Mouse (Mus musculus) thymus, postnatal 10 days (tissue): ENCODE results near the gene Mgll.

Source experiments
- DNase-seq, 2 experiments: peaks; one replicate each; pipeline ENCODE4 v3.0.0; 2021; ENCODE audit warnings: low spot score in 2 of 2

Gene Mgll

GRCm38 (mm10) chr6:88770300-88770904, 46.2 kb downstream of the Mgll start:
- no peak for DNase-seq

DNA sequence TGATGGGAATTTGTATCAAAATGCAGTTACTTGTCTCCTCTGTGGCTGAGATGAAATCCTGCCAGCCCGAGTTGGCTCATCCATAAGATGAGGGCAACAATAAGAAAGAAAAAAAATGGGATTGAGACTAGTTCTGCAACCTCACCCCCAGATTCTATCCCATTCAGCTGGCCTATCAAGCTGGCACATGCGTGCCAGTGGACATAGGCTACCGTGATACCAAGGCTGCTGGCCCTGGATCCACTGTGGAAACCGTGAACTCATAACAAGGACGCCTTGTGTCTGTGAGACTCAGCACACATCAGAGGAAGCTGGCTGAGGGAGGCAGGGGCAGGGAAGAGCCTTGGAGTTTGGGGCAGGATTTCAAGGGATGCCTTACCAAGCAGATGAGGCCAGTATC, 46.8 kb downstream of the Mgll start:
- no peak for DNase-seq

- no peak for DNase-seq
These were observed 47.8 kb downstream of the Mgll start for GRCm38 (mm10) chr6:88772041-88772440.

DNA sequence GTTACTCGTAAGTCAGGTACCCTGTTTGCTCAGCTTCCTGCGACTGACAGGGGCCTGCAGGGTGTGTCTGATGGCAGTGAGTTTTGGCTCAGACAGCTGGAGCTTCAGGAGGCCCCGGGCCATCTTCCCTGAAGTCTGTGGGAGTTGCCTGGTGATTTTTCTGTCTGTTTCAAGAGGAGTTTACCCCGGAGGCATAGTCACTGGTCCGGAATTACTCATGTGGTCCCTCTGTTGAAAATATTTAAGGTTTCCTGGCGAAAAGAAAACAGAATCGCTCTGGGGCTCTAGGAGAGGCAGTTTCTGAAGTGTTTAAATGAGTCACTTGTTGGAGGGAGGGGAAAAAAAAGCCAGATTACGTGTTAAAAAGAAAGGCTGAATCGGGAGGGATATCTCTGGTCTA, 49.8 kb downstream of the Mgll start:
- no peak for DNase-seq

GRCm38 (mm10) chr6:88775267-88775666, 51.1 kb downstream of the Mgll start:
- no peak for DNase-seq

DNA sequence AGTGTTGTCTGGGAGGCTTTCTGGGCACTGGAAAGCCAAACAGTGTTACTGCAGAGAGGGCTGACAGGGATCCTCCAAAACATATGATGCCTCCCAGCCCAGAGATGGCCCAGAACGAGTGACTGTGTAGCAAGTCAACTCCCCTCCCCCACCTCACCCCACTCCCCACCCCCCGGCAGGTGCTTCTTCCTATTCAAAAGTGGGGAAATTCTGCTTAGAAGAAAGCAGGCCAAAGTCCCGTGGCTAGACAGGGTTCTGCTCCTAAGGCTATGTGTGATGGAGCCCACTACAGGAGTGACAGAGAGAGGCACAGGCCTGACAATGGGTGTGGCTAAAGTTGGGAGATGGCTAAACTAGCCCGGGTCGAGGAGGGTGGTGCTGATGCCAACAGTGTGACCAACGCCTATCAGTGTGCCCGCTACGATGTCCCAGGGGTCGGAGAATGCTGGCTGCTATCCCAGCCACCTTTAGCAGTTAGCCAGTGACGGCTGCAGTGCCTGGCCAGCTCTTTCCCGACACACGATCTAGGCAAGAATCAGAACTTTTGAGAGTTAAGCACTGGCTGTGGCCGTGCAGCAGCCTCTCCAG, 52.2 kb downstream of the Mgll start:
- no peak for DNase-seq

DNA sequence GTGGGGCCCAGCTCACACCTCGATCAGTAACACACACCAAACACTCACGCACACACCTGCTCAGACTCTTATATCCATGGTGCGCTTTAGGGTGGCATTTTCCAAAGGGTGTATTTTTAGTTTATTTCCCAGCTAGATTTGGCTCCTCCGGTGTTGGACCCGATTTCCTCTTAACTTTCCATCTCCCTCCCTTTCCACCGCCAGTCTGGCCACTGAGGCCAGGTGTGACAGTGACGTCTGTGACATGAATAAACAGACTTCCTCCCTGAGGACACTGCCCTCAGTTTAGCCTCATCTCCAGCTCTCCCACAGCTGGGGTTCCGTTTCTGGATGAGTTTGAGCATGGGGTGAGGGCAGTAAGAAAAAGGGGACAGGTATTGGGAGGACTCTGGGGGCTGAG, 52.8 kb downstream of the Mgll start:
- no peak for DNase-seq

GRCm38 (mm10) chr6:88778047-88778688, 54.0 kb downstream of the Mgll start:
- DNase-seq = no peak

DNA sequence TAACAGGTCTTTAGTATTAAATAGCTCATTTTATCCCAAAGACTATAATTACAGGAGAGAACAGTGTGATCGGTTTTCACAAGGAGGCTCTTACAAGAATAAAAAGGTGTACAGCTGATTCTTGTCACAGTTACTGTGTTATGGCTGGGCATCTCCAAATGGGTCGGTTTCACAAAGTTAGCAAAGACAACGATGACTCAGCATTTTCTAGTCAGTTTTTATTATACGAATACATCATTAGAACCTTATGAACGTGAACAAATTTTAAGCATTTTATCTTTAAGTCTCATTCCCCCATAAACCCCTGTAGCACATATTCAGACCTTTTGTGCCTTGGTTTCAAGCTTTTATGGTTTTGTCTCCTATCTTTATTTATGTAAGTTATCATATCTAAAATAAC, 55.5 kb downstream of the Mgll start:
- DNase-seq = no peak

GRCm38 (mm10) chr6:88781919-88782318, 57.7 kb downstream of the Mgll start:
- no peak for DNase-seq

- DNase-seq = no peak
These were observed 58.8 kb downstream of the Mgll start for GRCm38 (mm10) chr6:88782981-88783397.

DNA sequence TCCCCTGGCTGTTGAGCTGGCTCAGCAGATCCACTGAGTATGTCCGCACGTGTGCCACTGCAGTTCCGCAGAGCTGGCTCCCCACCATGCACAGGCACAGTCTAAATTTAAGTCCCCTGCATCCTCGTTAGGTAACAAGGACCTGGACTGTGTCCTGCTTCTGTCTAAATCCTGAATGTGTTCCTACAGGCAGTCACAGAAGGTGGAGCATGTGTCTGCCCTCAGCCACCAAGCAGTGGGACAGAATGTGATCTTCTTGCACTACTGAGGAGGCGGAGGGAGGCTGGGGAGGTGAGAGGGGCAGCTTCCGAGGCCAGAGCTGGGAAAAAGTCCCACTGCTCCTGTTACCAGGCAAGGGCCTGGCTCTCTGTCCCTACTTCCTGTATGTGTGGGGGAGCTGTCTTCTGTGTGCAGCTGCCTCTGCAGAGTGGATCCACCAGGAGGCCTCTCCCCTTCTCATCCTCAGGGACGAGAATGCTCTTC, 60.5 kb downstream of the Mgll start:
- no peak for DNase-seq

DNA sequence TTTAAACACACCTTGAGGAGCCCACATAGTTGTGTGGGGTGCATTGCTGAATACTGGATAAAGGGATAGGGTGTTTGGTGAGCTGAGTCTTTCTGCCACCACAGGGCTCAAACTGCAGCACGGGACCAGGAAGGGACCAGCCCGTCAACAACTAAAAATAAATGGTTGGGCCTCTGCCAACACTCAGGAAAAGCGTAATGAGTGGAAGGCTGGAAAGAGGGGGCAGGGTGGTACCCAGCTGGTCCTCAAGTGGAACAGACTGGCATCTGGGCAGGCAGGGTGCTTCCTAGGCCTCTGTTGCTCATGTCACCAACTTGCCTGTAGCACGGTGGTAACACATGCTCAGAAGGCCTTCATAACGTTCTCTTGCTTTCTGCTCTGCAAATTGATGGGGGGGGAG, 61.1 kb downstream of the Mgll start:
- DNase-seq = no peak

DNA sequence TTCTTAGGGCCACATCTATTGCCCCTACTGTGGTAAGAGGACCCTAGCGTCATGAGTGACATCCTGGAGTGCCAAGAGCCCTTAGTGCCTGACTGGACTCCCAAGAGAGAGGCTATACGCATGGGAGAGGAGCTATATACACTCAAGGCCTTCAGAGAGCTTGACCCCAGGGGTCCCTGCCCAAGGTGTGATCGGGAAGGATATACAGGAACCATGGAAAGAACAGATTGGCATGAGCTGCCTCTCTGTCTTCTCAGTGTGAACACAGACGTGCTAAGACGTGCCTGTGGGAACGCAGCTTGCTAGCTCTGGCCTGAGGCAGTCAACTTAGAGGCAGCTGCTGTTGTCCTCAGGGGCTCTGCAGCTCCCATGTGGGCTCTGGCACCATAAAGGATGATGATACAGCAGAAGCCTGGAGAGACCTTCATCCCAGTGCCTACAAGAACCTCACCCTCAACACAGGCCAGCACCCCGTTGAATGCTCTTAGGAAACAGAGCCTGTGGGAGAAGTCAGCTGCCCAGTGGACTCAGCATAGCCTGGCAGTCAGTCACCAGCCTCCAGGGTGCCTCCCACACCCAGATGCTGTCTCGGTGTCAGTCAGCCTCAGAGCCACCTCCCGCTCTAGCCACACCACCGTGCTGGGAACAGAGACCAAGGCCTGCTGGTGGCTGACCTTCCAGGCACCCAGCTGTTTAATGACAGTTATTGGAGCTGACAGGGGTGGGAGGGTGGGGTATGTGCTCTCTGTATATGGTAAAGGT, 61.8 kb downstream of the Mgll start:
- DNase-seq = no peak

GRCm38 (mm10) chr6:88786732-88787445, 62.7 kb downstream of the Mgll start:
- no peak for DNase-seq

DNA sequence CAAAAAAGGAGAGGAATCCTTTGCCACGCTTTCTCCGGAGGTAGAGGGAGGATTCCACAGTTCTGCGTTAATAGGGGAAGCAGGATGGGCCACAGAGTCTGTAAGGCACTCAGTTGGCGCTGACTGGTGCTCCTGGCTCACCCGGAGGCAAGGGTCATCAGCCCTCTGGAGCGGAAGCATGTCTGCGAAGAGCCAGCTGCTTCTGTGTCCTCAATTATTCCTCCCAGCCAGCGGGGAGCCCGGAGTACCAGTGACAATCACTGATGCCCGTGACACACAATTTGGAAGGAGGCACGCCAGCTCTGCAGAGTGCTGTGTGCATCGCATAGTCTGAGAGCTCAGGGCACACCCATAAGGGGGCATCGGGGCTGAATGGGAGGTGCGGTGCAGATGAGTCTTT, 63.3 kb downstream of the Mgll start:
- no peak for DNase-seq

- no peak for DNase-seq
These were observed 64.0 kb downstream of the Mgll start for GRCm38 (mm10) chr6:88788219-88788618.

DNA sequence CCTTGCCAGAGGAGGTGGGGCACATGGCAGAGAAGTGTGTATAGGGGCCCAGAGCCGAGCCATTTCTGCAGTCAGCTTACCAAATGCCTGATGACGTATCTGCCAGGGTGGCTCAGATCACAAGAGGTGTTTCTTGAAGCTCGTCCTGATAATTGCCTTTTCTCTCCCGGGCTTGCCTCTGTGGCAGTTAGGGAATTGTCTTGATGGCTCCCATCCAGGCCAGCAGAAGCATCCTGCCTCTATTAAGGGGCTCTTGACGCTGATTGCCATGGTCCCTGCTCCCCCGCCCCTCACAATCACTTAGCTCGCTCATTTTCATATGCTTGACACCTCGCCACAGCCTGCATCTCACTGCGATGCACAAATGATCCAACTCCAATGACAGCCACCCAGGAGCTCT, 67.1 kb downstream of the Mgll start:
- DNase-seq = no peak

- DNase-seq = no peak
These were observed 68.0 kb downstream of the Mgll start for GRCm38 (mm10) chr6:88792147-88792691.

GRCm38 (mm10) chr6:88793243-88793642, 69.0 kb downstream of the Mgll start:
- no peak for DNase-seq

DNA sequence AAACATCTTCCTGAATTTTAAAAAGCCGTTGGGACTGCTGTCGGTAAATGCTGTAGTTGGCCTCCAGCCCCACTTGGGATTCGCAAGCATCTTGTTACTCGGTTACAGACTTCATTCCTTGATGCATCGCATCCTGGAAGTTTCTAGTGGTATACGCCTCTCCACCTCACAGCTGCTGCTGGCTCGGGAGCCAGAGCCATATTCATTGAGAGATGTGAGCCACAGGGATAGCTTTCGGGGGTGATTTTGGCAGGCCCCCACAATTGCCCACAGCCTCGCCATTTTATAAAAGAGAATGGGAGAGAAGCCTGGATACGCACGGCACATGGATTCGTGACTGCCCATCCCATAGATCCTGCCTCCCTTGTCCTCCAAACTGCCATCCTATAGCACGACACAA, 69.7 kb downstream of the Mgll start:
- DNase-seq = no peak

DNA sequence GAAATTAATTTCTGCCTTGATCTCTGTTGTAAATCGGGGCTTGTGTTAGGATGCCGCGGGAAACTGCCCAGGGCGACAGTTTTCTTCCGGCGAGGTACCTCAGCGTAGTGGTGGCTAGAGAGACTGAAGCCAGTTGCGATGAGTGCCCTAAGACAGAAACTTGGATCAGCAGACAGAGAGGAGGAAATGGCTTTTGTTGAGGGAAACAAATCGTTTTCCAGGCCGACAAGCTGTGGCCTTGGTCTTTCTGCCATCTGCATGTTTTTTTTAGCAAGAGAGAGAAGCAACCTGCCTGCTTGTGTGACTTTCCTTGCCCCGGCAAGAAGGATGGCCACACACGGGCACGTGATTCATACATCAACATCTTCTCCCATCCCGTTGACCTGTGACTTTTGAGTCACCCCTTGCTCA, 70.4 kb downstream of the Mgll start:
- DNase-seq = no peak
